Mouse (Mus musculus): ENCODE measurements at regions not wholly inside any gene's neighbourhood (a gene's known extent, or its start where the extent isn't known, plus 50 kb on each side); places are given as distances from the start of the nearest gene placed in this dataset.

DNA sequence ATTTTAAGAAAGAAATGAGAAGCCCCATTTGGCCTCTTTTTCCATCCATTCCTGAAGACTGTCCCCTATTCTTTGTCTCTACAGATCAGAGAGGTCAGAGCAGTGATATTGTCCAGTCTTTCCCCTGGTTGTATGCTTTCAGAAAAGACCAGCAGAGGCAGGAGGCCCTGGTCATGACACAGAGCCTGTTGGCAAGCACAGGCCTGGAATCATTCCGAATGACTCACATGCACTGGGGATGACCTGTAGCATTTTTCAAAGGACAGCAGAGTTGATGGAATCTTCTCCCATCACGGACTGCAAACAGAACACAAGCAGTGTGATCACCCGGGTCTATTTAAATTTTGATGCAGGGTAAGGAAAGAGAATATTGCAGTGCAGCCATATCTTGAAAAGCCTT, 50.2 kb upstream of the Nxt1 start:
- no peak for DNase-seq (ENCODE audit: low spot score in 2 of 2)

- DNase-seq (ENCODE audit: low spot score in 2 of 2): no peak
Observed at GRCm38 (mm10) chr2:148611911-148612310, 60.5 kb upstream of the Nxt1 start.

DNA sequence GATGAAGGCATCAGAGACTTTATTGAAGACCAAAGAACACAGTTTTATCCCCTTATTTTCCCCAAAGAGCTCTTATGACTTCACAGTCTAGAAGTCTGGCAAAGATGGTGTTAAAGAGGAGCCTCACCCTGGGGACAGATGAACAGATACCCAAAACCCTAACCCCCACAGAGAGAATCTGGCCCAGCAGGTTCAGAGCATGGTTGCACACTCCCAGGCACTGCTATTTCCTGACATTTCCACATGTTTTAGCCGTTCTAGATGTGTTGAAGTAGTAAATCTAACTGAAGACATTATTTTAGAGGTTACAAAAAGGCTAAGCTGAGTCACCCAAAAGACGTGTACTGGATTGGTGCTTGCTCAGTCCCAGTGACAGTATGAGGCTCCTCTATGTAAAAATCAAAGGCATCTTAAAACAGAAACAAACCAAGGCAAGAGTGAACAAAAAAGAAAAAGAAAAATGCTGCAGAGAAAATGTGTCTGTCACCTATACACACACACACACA, 66.9 kb upstream of the Nxt1 start:
- DNase-seq (ENCODE audit: low spot score in 2 of 2): no peak

- DNase-seq (ENCODE audit: low spot score in 2 of 2): no peak
Observed at GRCm38 (mm10) chr2:148603951-148604350, 68.5 kb upstream of the Nxt1 start.

DNA sequence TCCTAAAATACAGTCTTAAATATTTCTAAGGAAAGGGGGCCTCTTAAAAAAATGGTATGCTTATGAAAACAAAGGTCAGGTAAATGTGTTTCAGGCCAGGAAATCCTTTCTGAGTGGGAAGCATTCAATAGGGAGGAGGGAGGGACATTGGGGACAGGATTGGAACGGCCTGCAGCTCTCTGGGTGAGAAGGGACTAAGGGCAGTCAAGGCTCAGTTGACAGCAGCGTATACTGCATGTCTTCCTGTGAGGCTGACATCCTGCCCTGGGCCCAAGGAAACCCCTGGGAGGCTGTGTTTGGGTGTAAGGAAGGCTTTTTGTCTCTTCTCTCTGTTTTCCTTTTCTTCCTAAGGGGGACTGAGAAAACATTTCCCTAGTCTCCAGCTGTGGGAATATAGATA, 69.1 kb upstream of the Nxt1 start:
- DNase-seq (ENCODE audit: low spot score in 2 of 2): no peak

DNA sequence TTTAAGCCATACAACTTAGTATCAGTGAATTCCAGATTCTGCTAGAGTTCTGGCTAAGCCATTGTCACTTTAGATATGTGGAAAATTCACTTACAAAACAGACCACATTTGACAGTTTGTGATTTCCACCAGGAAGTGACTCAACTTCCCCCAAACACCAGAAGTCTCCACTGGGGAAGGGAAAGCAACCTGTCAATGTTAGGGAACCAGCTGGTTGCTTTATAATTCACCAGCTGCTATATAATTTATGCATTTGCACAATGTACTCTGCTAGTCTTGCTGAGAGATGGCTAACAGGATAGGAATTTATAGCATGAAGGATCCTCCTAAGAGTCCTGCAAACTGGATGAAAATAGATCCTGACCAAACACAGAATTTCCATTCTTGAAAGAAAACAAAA, 72.9 kb upstream of the Nxt1 start:
- no peak for DNase-seq (ENCODE audit: low spot score in 2 of 2)

DNA sequence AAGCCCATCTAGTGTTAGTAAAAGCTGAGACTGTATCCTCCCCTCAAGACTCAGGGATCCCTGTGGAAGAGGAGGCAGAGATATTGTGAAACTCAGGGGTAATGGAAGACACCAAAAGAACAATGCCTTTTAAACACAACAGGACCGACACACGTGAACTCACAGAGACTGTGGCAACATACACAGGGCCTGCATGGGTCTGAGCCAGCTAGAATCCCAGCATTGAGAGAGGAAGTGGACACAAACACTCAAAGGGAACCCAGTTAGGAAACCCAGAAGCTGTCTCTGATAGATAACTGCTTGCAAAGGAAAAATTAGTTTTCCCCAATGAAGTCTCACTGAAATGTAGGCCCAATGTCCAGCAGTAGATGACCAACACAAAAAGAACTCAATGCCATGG, 75.4 kb upstream of the Nxt1 start:
- no peak for DNase-seq (ENCODE audit: low spot score in 2 of 2)

- DNase-seq (ENCODE audit: low spot score in 2 of 2): no peak
Observed at GRCm38 (mm10) chr2:148585721-148586335, 86.6 kb upstream of the Nxt1 start.

GRCm38 (mm10) chr2:148582208-148582607, 90.2 kb upstream of the Nxt1 start:
- DNase-seq (ENCODE audit: low spot score in 2 of 2): no peak

- DNase-seq (ENCODE audit: low spot score in 2 of 2): no peak
Observed at GRCm38 (mm10) chr2:148581666-148582065, 90.7 kb upstream of the Nxt1 start.

- peak in 1 of 2 experiments; percentile 10 for DNase-seq (ENCODE audit: low spot score in 2 of 2)
Observed at GRCm38 (mm10) chr2:148580286-148580966, 92.0 kb upstream of the Nxt1 start.

- DNase-seq (ENCODE audit: low spot score in 2 of 2): no peak
Observed at GRCm38 (mm10) chr2:148579564-148579963, 92.8 kb upstream of the Nxt1 start.

GRCm38 (mm10) chr2:148579027-148579426, 93.4 kb upstream of the Nxt1 start:
- DNase-seq (ENCODE audit: low spot score in 2 of 2): no peak

DNA sequence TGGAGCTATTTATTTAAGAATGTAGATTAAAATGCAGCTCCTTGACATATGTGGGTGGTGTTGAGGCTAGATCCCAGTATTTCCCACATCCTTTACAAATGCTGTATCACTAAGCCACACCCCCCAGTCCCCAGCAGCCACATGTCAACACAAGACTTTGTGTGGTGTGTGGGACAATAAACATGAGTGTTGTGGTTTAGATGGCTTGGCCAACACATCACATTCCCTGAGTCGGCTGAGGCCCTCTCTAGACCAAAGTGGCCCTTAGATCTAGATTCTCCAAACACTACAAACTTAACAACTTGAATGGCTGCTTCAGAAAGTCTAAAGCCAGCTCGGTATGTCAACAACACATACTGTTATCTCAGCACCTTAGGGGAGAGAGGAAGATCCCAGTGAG, 94.2 kb upstream of the Nxt1 start:
- no peak for DNase-seq (ENCODE audit: low spot score in 2 of 2)

- no peak for DNase-seq (ENCODE audit: low spot score in 2 of 2)
Observed at GRCm38 (mm10) chr2:148575433-148575832, 97.0 kb upstream of the Nxt1 start.

DNA sequence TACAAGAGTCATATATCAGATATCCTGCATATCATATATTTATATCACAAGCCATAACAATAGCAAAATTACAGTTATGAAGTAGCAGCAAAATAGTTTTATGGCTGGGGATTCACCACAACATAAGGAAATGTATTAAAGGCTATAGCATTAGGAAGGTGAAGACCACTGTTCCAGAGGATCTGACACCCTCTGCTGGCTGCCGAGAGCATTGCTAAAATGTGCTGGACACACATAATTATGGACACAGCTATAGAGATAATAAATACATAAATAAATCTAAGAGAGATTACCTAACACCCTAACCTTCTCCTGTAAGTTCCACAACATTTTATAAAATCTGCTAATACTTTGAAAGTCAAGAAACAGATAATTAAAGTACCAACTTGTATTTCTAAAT, 100.2 kb upstream of the Nxt1 start:
- DNase-seq (ENCODE audit: low spot score in 2 of 2): peak in 1 of 2 experiments; percentile 50

GRCm38 (mm10) chr2:148571616-148572015, 100.8 kb upstream of the Nxt1 start:
- no peak for DNase-seq (ENCODE audit: low spot score in 2 of 2)

DNA sequence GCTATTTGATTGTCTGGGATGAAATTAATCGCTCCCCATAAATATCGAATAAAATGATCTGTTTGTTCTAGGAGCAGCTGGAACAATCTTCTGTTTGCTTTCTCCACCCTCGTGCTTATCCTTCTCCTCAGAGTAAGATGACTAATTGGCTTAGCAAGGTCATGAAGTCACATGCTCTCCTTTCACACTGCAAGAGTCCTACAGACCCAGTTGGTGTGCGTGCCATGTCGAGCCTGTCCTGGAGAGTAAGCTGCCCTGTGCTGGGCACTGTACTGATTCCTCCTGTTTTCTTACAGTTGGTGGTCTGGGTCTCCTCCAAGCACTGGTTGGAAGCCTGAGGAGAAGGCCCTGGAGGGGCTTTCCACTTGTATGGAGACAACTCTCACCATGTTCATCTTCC, 101.4 kb upstream of the Nxt1 start:
- DNase-seq (ENCODE audit: low spot score in 2 of 2): no peak

GRCm38 (mm10) chr2:148567930-148568481, 104.4 kb upstream of the Nxt1 start:
- DNase-seq (ENCODE audit: low spot score in 2 of 2): no peak

DNA sequence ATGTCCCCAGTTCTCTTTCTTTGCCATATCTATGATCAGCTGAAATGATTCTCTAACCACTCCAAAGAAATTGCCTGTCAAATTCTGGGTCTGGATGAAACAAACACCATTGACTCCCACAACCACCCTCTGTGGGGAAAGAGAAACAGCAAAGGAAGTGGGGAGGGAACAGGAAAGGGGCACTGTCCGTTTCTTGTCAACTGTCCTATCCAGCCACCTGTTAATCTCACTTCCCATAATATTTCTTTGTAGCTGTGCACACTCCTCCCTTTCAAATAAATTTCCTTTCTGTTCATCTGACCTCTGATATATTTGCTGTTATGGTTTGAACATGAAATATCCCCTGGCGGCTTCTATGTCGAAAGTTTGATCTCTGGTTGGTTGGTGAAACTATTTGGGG, 109.0 kb upstream of the Nxt1 start:
- no peak for DNase-seq (ENCODE audit: low spot score in 2 of 2)

DNA sequence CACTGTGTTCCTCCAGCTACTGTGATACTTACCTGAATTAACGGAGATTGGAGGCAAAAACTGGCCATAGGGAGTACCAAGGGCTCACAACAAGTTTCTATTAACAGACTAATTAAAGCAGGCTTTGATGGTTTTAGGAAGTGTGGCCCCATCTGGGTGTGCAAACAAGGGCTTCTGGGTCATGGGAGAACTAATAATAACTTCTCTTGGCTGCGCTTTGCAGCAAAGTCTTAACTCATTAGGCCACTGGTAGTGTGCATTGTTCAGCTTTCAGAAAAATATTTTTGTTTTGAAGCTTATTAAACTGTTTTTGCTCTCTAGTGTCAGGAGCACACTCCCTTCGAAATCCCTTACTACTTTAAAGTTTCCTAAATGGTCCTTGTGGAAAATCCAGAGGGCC, 110.4 kb upstream of the Nxt1 start:
- no peak for DNase-seq (ENCODE audit: low spot score in 2 of 2)

DNA sequence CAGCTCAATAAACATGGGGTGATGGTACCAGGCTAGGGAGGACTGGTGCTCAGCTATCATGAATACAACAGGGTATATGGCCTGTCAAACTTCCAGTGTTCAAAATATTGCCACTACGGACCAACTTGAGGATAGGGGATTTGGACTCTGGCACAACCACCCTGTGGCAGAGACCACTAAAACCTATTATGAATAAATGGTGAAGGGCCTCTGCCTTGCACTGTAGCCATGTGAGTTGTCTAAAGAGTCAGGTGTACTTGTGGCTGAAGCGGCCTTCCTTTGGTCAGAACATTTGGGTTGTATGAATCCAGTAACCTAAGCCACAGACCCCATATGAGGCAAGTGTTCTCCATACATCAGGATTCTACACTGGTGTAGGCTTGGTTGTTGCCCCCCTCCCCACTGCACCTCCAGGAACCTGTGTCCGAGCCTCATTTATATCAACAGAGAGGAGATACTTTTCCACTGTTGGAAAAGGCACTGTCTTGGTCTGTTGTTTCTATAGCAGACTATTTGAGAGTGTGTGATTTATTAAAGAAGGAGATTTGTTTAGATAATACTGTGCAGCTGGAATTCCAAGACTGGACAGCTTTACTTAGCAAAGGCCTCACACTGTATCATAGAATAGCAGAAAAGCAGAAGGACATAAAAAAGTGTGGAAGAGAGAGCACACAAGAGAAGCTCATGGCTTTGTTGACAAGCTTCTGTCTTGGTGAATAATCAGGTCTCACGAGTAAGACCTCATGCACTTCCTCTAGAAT, 112.2 kb upstream of the Nxt1 start:
- no peak for DNase-seq (ENCODE audit: low spot score in 2 of 2)

DNA sequence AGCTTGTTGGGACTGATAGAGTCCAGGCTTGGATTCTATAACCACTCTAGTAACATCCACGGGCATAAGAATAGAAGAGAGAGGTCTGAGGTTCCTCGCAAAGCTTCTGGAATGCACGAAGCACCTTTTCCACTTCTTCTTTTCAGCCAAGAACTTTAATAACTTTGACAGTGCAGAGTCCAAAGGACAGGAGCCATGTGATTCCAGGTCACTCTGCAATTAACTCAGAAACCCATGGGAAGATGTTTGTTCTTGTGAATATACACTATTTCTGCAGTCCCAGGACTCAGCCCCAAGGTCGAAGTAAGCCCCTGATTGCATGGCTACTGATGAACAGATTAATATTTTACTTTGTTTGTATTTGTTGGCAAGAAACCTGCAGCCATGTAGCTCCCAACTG, 113.0 kb upstream of the Nxt1 start:
- DNase-seq (ENCODE audit: low spot score in 2 of 2): no peak

All from frontal cortex, postnatal 14 days (tissue).